Mouse (Mus musculus): ENCODE results near the gene Magea2.
"Not testable (repeated sequence)": the region's sequence is repeated elsewhere in the genome, so short reads cannot be mapped to it uniquely, and the experiment has no call there.

The Magea2 gene

GRCm38 (mm10) chrX:155093566-155093965 lies at the start of gene Magea2:
Gene Magea2, minus strand, starts transcription at chrX:155093666.
- not testable (repeated sequence) for DNase-seq

GRCm38 (mm10) chrX:155128312-155128711 lies 34.8 kb upstream of the Magea2 start, which contains the start of gene Cldn34b2:
Gene Cldn34b2, minus strand, starts transcription at chrX:155128412.
- not testable (repeated sequence) for DNase-seq

DNA sequence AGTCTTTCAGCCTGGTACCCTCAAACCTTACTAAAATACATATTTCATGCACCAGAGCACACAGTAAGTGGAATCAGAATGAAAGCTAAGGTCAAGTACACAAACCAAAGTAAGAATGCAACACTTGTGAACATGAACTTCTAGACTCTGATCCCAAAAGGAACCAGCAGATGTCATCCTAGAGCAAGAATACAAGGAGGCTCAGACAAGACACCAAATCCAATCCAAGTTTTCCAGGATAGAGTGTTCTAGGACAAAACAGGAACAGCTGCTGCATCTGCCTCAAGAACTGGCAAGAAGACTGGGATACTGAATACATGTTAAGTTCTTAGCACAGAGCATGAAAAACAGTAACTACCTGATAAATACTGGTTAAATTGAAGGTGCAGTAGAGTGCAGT lies 4.6 kb upstream of the Magea2 start:
- DNase-seq = no peak

DNA sequence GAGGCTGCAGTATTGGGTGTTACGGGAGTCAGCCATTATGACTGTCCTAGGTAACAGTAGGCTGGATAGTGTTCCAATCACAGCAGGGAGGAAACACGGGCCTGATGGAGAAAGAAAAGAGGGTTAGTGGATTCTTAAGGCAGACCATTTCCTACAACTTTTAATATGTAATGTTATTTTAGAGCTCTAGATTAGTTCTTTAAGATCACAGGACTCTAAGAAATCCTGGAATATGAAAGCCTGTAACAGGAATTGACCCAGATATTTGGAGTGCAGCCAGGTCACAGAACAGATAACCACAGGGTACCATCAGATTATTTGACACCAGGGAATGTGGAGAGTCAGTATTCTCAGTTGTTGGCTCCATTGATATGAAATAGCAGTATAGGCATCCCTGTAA lies 3.8 kb downstream of the Magea2 start, which contains the start of gene Magea1:
TSS of gene Magea1 (minus strand) at position 101 of the 400 bp plus-strand sequence.
- DNase-seq = not testable (repeated sequence)

DNA sequence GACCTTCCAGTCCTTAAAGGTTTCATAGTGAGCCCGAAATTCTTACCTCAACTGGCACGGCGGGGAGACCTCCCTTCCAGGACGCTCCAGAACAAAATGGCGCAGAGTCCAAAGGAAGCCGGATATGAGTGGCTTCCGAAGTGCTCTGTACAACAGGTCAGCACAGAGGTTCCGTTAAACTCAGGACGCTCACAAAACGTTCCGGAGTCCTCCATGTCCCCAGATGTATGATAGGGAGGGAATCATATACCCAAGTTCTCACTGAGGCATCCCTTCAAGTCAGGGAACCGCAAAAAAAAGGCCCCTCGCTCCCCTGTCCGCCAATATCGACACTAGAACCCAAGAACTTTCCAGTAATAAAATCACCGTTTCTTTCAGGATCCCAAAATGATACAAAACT lies 30.4 kb downstream of the Magea2 start, which contains the start of gene Magea5:
TSS of gene Magea5 (minus strand) at position 101 of the 400 bp plus-strand sequence.
- not testable (repeated sequence) for DNase-seq

DNA sequence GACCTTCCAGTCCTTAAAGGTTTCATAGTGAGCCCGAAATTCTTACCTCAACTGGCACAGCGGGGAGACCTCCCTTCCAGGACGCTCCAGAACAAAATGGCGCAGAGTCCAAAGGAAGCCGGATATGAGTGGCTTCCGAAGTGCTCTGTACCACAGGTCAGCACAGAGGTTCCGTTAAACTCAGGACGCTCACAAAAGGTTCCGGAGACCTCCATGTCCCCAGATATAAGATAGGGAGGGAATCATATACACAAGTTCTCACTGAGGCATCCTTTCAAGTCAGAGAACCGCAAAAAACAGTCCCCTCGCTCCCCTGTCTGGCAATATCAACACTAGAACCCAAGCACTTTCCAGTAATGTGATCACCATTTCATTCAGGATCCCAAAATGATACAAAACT lies 97.7 kb downstream of the Magea2 start, which contains the start of gene Magea8:
TSS of gene Magea8 (minus strand) at position 101 of the 400 bp plus-strand sequence.
- DNase-seq = not testable (repeated sequence)

Data from B cell, adult 2 months (primary cell).